Mouse (Mus musculus): ENCODE data around the gene Wnk2. TPM values are rescaled to one million over a fixed set of nuclear protein-coding genes. Genes with fewer than 3 reads are reported as not detected.

Wnk2 gene
- polyA plus RNA-seq, 1 experiment from 2014 or later = 1.3 TPM

GRCm38 (mm10) chr13:49156645-49157044 is 8.8 kb upstream of the Wnk2 start:
- Histone ChIP-seq H3K27me3 (0 out of 2 replicates have a peak, but pooled peaks cover 3% of the 10 kb centered on the region), H3K36me3 (no peaks in the 10 kb centered on the region), H3K4me2 (no peak overlapping the region), H3K4me3 (replicated peaks) (no peak overlapping the region), H3K4me1 (replicated peaks) (no peaks in the 10 kb centered on the region; the same call in 1 of the 2 replicates), H3K27ac (no peak overlapping the region), H3K9ac (replicated peaks) (no peak overlapping the region), H3K9me3 (no peaks in the 10 kb centered on the region)
- WGBS = 77% methylated on average over 4 of the region's 4 CpGs
- no peak for ATAC-seq (ENCODE audit: insufficient number of reproducible peaks, insufficient read depth, low FRiP score, low TSS enrichment, low read depth)

- ATAC-seq (ENCODE audit: insufficient number of reproducible peaks, insufficient read depth, low FRiP score, low TSS enrichment, low read depth) = no peak
- no peak overlapping the region for H3K4me2 ChIP-seq
- no peak overlapping the region for H3K27ac ChIP-seq
- H3K27me3 ChIP-seq = peaks cover 20% of the 10 kb centered on the region
- no peaks in the 10 kb centered on the region for H3K9me3 ChIP-seq
- H3K9ac ChIP-seq (replicated peaks) = no peak overlapping the region
- no peak overlapping the region for H3K4me3 ChIP-seq (replicated peaks)
- H3K4me1 ChIP-seq (replicated peaks) = no peaks in the 10 kb centered on the region; the same call in 1 of the 2 replicates
- H3K36me3 ChIP-seq = no peaks in the 10 kb centered on the region
- 57% methylated on average over 7 of the region's 7 CpGs for WGBS
Observed at GRCm38 (mm10) chr13:49154621-49155020, 6.8 kb upstream of the Wnk2 start.

GRCm38 (mm10) chr13:49154028-49154427 is 6.2 kb upstream of the Wnk2 start:
- no peaks in the 10 kb centered on the region; the same call in 1 of the 2 replicates for H3K4me1 ChIP-seq (replicated peaks)
- H3K9ac ChIP-seq (replicated peaks) = no peak overlapping the region
- no peaks in the 10 kb centered on the region for H3K36me3 ChIP-seq
- no peaks in the 10 kb centered on the region for H3K9me3 ChIP-seq
- no peak overlapping the region for H3K27ac ChIP-seq
- no peak for ATAC-seq (ENCODE audit: insufficient number of reproducible peaks, insufficient read depth, low FRiP score, low TSS enrichment, low read depth)
- H3K4me2 ChIP-seq = no peak overlapping the region
- WGBS = 75% methylated on average over 10 of the region's 10 CpGs
- H3K4me3 ChIP-seq (replicated peaks) = no peak overlapping the region
- H3K27me3 ChIP-seq = peaks cover 26% of the 10 kb centered on the region

DNA sequence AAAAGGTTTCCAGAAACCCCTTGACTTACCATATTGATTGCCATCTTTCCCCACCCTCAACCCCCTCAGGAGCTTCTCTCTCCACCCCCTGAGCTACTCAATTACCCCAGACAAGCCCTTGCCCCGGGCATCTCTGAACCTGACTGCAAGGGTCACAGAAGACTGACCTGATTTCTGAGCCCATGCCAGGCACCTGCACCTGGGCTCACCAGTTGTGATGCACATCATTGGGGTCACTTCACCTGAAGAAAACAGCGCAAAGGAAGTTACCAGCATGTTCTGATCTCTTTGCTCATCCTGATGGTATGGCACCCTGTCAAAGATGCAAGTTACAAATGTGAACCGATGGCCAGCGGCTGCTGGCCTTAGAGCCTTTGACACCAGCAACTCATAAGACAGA is 873 bp upstream of the Wnk2 start:
- Histone ChIP-seq H3K4me3 (replicated peaks) (no peak overlapping the region), H3K27ac (no peak overlapping the region), H3K36me3 (no peaks in the 10 kb centered on the region), H3K4me1 (replicated peaks) (peaks cover 25% of the 10 kb centered on the region), H3K9me3 (no peaks in the 10 kb centered on the region), H3K4me2 (no peak overlapping the region), H3K27me3 (peaks cover 80% of the 10 kb centered on the region), H3K9ac (replicated peaks) (no peak overlapping the region)
- ATAC-seq (ENCODE audit: insufficient number of reproducible peaks, insufficient read depth, low FRiP score, low TSS enrichment, low read depth) = no peak
- WGBS = 77% methylated on average over 4 of the region's 4 CpGs

DNA sequence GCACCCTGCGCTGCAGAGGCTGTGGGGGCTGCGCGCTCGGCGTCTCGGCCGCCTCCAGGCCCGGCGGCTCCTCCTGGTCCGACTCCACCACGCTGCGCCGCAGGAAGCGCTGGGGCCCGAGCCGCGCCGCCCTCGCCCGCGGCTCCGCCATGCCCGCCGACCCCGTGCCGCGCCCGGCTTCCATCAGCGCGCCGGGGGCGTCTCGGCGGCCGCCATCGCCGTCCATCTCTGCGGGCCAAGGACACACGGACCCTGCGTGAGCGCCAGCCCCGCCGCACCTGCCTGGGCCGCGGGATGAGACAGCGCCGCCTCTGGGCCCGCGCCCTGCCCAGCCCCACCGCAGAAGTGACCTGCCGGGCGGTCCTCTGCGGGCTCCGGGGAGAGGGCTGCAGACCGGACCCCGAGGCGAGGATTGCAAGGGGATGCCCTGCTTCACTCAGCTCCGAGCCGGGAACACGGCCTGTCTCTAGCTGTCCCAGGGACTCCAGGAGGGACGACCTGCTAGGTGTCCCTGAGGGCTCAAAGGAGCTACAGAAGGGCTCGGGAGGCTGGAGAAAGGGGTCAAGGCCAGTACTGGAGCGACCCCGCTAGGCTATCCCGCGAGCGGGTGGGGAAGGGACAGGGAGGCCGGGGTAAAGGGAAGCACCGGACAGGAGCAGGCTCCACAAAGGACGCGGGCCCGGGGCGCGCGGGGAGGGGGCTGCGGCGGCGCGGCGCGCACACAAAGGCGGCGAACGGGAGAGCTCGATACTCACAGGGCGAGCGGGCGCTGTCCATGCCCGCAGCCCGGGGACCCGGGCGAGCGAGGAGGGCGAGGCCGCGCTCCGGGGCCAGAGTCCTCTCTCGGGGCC is 582 bp downstream of the Wnk2 start:
- WGBS = under 1% methylated on average over 95 of the region's 98 CpGs
- H3K27ac ChIP-seq = no peak overlapping the region

GRCm38 (mm10) chr13:49146698-49147006 is 1.2 kb downstream of the Wnk2 start:
- peaks cover 25% of the 10 kb centered on the region for H3K4me1 ChIP-seq (replicated peaks)
- H3K27ac ChIP-seq = no peak overlapping the region
- no peaks in the 10 kb centered on the region for H3K9me3 ChIP-seq
- H3K27me3 ChIP-seq = peaks cover 82% of the 10 kb centered on the region
- H3K9ac ChIP-seq (replicated peaks) = peak overlapping the region; percentile 70
- WGBS = under 1% methylated on average over 43 of the region's 44 CpGs
- peak overlapping the region; percentile 98 for H3K4me2 ChIP-seq
- no peak for ATAC-seq (ENCODE audit: insufficient number of reproducible peaks, insufficient read depth, low FRiP score, low TSS enrichment, low read depth)
- H3K4me3 ChIP-seq (replicated peaks) = peak overlapping the region; percentile 72
- no peaks in the 10 kb centered on the region for H3K36me3 ChIP-seq

More for the DNA sequence above, 582 bp downstream of the Wnk2 start:
- Histone ChIP-seq H3K4me1 (replicated peaks) (peaks cover 25% of the 10 kb centered on the region), H3K4me3 (replicated peaks) (peak overlapping the region; percentile 72), H3K9ac (replicated peaks) (peak overlapping the region; percentile 70), H3K36me3 (no peaks in the 10 kb centered on the region), H3K9me3 (no peaks in the 10 kb centered on the region), H3K27me3 (peaks cover 82% of the 10 kb centered on the region), H3K4me2 (peak overlapping the region; percentile 98)
- ATAC-seq (ENCODE audit: insufficient number of reproducible peaks, insufficient read depth, low FRiP score, low TSS enrichment, low read depth) = peak; percentile 37

GRCm38 (mm10) chr13:49146040-49146697 is 1.6 kb downstream of the Wnk2 start:
- Histone ChIP-seq H3K4me2 (peak overlapping the region; percentile 98), H3K4me1 (replicated peaks) (peaks cover 25% of the 10 kb centered on the region), H3K9me3 (no peaks in the 10 kb centered on the region), H3K36me3 (no peaks in the 10 kb centered on the region), H3K4me3 (replicated peaks) (peak overlapping the region; percentile 72), H3K27me3 (peaks cover 79% of the 10 kb centered on the region), H3K9ac (replicated peaks) (peak overlapping the region; percentile 70; the same call in 1 of the 2 replicates), H3K27ac (no peak overlapping the region)
- no peak for ATAC-seq (ENCODE audit: insufficient number of reproducible peaks, insufficient read depth, low FRiP score, low TSS enrichment, low read depth)
- 22% methylated on average over 17 of the region's 17 CpGs for WGBS

- Histone ChIP-seq H3K4me3 (replicated peaks) (0 out of 2 replicates have a peak overlapping the region, but pooled peaks have one; percentile 1), H3K9ac (replicated peaks) (no peak overlapping the region), H3K27me3 (peaks cover 72% of the 10 kb centered on the region), H3K36me3 (no peaks in the 10 kb centered on the region), H3K4me2 (0 out of 2 replicates have a peak overlapping the region, but pooled peaks have one; percentile 15), H3K9me3 (no peaks in the 10 kb centered on the region), H3K27ac (no peak overlapping the region), H3K4me1 (replicated peaks) (peaks cover 25% of the 10 kb centered on the region)
- 34% methylated on average over 7 of the region's 7 CpGs for WGBS
- ATAC-seq (ENCODE audit: insufficient number of reproducible peaks, insufficient read depth, low FRiP score, low TSS enrichment, low read depth) = no peak
Observed at GRCm38 (mm10) chr13:49145396-49145795, 2.4 kb downstream of the Wnk2 start.

GRCm38 (mm10) chr13:49144451-49144850 is 3.4 kb downstream of the Wnk2 start:
- 40% methylated on average over 6 of the region's 6 CpGs for WGBS
- Histone ChIP-seq H3K36me3 (no peaks in the 10 kb centered on the region), H3K27me3 (peaks cover 63% of the 10 kb centered on the region), H3K4me3 (replicated peaks) (no peak overlapping the region), H3K9ac (replicated peaks) (no peak overlapping the region), H3K27ac (no peak overlapping the region), H3K9me3 (no peaks in the 10 kb centered on the region), H3K4me2 (no peak overlapping the region), H3K4me1 (replicated peaks) (peaks cover 25% of the 10 kb centered on the region)
- ATAC-seq (ENCODE audit: insufficient number of reproducible peaks, insufficient read depth, low FRiP score, low TSS enrichment, low read depth) = no peak

- no peak overlapping the region for H3K9ac ChIP-seq (replicated peaks)
- H3K27me3 ChIP-seq = peaks cover 52% of the 10 kb centered on the region
- no peak for ATAC-seq (ENCODE audit: insufficient number of reproducible peaks, insufficient read depth, low FRiP score, low TSS enrichment, low read depth)
- no peak overlapping the region for H3K4me3 ChIP-seq (replicated peaks)
- no peaks in the 10 kb centered on the region for H3K36me3 ChIP-seq
- WGBS = 90% methylated on average over 7 of the region's 7 CpGs
- peaks cover 24% of the 10 kb centered on the region for H3K4me1 ChIP-seq (replicated peaks)
- no peak overlapping the region for H3K27ac ChIP-seq
- H3K4me2 ChIP-seq = no peak overlapping the region
- H3K9me3 ChIP-seq = no peaks in the 10 kb centered on the region
Observed at GRCm38 (mm10) chr13:49143323-49143722, 4.5 kb downstream of the Wnk2 start.

DNA sequence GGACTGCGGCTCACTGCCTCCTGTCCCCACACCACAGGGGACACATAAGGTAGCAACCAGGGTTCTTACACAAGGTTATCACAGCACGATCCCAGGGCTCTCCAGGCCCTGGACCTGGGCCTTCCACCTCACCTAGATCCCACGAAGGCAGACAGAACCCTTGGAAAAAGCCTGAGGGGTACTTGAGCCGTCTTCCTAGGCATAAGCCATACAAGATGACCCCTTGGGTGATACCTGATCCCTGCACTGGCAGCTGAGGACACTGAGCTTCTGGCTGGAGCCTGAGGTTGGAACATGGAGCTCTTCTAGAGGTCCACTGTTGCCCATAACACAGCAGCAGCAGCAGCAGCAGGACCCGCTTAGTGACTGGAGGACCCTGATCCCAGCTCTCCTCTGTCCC is 5.4 kb downstream of the Wnk2 start:
- Histone ChIP-seq H3K36me3 (no peaks in the 10 kb centered on the region), H3K4me1 (replicated peaks) (peaks cover 16% of the 10 kb centered on the region), H3K4me3 (replicated peaks) (no peak overlapping the region), H3K27me3 (peaks cover 42% of the 10 kb centered on the region), H3K9ac (replicated peaks) (no peak overlapping the region), H3K27ac (no peak overlapping the region), H3K4me2 (no peak overlapping the region), H3K9me3 (no peaks in the 10 kb centered on the region)
- ATAC-seq (ENCODE audit: insufficient number of reproducible peaks, insufficient read depth, low FRiP score, low TSS enrichment, low read depth) = no peak
- WGBS = 84% methylated on average over 5 of the region's 5 CpGs

Data from limb, embryonic 12.5 days (tissue).